Mouse (Mus musculus) mature B cell (primary cell): ENCODE data around the gene Plxna2.

ENCODE experiments used
- in situ Hi-C: fragments of 300-500 bp; cut with MboI; formaldehyde crosslinking; loops from 2 replicates; pipeline ENCODE4 v1.14.3; 2019

Plxna2 gene

DNA sequence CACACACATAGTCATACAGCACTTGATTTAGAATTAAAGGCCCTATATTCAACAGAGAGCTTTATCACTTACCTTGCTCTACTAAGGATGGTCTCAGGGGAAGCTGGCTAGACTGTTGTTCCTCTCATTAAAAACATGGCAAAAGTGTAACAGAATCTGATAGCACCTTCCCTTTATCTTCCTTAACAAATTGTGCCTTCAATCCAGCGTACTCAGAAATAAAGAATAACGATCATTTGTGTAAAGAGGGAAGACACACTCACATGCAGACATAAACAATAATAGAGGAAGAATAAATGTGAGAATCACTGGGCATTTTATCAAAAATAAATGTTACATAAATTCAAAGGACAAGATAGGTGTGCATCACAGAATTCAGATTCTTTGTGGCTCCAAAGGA is at the start of gene Plxna2:
Gene Plxna2, plus strand, starts transcription at position 301 of the 400 bp plus-strand sequence.
- in situ Hi-C loops, result no loop called here

DNA sequence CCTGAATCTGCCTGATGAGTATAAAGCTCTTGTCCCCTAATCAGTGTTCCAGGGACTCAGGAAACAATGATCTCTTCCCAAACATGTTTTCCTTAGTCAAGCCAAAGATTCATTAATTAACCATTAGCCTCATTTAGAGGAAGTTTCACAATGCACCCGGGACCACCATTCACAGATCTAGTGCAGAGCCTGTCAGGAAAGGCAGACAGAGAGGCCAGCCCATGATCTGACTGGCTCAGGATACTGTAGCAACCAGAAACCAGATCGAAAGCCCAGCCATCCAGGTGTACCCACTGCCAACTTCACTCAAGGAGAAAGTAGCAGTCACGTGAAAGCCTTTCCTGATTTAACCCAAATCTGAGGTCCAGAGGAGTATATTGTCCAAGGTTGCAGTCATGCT is 44.1 kb upstream of the Plxna2 start:
- in situ Hi-C loops, result no loop called here

DNA sequence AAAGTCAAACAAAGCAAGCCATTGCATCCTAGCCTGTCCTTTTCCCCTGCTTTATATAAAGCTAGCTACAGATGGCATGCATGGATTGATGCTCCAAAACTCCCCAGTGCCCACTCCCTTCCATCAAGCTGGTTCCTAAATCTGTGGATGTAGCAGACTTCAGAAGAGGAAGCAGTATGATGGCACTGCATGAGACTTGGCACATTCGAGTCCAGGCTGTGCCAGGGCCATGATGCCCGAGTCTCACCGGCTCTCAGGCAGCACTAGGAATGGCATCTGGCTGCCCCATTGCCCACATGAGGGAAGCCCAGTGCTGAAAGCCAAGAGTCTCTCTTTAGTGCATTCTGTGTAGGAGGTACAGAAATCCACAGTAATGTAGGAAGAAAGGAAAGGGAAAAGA is 39.7 kb upstream of the Plxna2 start:
- in situ Hi-C loops, result no loop called here

DNA sequence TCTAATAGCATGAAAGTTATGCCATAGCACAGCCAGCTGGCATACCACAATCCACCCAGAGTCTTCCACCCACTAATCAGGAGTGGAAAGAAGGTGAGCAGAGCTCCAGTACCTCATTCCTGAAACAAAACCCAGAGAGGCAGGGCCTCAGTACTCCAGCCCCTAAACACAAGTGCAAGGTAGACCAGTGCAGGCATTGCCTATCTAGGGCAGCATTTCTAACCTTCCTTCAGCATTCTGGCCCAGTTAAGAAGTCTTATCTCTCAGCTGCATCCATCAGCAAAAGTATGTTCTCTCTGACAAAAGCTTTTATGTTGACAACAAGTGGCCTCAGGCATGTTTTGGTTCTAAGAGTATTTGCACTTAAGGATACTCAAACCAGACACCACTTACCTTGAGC is 37.5 kb upstream of the Plxna2 start:
- in situ Hi-C loops, result no loop called here

DNA sequence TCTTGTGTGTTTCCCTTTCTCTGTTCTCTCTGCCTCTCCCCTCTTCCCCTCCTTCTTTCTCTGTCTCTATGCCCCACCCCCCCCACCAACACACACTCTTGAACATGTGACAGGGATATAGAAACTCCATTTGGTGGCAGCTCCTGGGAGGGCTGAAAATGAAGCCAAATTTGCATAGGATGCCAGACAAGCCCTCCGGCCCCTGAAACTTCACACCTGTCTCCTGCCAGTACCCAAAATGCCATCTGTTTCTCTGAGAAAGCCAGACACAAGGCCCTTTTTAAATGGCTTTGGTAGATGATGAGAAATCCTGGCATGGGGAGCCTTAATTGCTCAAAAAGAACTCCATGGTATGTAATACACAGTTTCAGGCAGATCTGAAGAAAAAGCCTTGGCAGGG is 31.3 kb upstream of the Plxna2 start:
- in situ Hi-C loops, result no loop called here

DNA sequence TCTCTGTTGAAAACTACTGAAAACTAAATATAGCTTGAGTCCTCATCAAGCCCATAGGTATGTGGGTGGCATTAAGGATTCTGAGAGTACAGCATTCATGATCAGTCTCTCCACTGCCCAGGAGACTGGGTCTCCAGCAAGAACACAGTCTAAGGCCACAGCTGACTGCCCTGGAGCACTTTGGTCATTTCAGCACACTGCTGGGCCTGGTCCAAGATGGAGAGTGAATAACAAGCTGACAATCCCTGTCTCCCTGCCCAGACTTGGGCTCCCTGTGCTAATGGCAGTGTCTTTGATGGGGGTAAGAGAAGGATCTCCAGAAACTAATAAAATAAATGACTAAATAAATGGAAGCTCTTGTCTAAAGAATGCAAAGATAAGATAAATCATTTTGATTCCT is 30.5 kb upstream of the Plxna2 start:
- in situ Hi-C loops, result no loop called here

DNA sequence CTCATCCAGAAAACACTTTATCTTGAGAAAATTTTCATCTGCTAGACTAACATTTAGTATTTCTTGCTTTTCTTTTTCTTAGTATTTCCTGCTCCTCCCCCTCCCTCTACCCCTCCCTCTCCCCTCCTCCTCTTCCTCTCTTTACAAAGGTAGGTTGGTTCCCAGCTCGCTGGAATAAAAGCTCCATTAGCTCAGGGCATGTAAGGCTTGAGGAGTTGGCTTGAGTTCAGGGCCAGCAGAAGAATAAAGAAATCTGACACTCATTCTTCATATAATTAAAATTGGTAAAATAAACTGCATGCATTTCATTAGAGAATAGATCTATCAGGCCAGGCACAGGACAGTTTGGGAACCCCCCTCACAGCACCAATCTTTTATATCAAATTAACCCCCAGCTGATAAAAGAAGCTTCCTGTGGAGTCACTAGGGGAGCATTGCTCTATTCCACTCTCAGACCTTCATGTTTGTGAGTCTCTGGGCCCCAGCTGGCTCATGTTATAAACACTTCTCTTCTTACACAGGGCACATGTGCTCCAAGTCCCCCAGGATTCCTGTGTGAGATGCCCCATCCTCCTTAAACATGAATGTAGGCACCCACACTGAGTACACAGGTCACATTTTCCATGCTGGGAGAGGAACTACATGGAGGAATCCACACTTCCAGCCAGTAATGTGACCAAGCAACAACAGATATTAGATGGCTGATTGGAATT is 29.9 kb upstream of the Plxna2 start:
- in situ Hi-C loops, result no loop called here

DNA sequence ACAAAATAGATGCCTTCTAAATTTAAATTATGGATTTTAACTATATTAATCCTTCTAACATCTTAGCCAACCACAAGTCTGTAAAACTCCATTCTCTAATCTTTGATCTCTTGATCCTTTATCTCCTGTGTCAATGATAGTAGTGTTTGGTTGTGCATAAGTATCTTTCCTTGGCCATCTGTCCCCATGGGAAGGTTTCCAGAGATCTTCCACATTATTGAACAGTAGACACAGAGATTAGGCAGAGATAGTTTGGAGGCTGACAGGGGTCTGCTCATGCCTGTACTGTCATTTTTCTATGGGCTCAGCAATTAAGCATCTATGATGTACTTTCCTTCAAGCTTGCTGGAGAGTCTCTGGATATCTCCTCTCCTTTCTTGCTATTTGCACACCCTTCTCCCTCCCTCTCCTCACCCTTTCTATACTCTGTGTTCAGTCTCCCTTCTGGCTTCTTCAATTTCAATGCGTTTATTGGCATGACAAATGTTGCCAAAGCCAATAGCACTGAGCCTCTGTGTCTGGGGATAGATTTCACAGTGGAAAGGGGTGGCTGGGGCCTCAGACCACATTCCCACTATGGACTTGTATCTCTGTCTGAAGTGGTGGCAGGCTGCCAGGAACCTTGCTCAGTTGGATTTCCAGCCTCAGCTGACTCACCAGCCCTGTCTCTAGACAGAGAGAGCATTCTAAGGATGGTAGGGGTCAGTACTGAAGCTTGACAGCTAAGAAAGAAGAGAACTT is 29.1 kb upstream of the Plxna2 start:
- in situ Hi-C loops, result no loop called here

DNA sequence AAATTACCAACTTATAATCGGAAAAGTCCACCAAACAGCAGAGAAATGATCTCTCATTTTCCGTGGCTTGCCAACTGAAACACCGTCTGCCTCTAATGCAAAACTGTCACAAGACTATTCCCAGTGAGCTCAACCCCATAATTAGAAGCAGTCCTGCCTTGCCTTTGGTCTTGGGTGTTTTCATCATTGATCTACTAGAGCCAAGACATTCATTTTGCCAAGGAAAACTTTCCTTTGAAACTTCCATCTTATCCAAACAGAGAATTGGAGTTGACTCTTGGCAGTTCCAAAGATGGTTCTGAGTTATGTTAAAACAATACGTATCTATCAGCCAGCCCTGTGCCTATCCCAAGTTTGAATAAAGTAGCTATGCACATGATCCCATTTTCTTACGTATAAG is 24.9 kb upstream of the Plxna2 start:
- in situ Hi-C loops, result no loop called here

DNA sequence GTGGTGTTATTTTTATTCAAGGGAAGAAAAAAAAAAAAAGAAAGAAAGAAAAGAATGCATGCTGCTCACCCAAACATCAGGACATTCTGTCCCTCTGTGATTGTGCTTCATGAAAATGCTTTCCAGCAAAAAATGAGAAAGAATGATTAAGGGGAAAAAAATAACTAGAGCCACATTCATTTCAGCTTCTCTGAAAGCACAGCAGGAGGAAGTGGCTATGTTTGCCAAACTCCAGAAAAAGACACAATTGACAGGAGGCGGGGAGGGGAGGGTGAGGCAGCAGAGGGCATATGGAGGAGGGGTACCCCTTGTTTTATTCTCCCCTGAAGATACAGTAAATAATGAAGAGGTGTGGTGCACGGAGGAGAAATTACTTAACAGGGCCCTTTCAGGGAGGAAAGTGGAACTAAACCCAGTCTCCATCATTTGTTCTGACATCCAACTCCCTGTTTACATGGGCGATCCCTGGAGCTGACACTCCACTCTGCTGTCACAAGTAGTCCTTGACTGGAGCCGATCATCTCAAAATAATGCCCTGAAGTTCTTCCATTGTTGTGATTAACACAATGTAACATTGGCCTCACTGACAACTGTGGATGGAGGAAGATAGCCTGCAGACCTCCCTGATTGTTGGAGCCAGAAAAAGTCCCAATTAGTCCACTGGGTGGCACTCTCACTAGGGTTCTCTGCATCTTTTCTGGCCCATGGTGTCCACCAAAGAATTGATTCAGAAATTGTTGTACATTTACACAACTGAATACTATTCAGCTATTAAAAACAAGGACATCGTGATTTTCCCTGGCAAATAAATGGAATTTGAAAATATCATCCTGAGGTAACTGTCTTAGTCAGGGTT is 10.4 kb upstream of the Plxna2 start:
- in situ Hi-C loops, result no loop called here

DNA sequence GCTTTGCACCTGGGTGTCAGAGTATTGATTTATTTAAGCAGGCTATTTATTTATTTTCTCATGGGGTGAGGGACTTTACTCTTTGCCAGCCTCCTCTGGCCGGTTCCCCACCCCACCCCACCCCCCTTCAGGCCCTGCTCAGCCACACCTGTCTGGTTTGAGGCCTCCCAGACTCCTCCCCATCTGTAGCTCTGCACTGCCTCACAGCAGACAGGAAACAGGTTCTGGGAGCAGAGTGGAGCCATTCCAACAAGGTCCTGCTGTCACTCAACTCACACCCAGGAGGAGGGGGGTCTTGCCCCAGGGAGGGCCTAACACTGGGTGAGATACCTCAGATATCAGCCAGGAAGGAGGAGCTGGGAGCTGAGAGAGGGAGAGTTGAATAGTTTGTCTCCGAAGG is 7.5 kb upstream of the Plxna2 start:
- in situ Hi-C loops, result no loop called here

DNA sequence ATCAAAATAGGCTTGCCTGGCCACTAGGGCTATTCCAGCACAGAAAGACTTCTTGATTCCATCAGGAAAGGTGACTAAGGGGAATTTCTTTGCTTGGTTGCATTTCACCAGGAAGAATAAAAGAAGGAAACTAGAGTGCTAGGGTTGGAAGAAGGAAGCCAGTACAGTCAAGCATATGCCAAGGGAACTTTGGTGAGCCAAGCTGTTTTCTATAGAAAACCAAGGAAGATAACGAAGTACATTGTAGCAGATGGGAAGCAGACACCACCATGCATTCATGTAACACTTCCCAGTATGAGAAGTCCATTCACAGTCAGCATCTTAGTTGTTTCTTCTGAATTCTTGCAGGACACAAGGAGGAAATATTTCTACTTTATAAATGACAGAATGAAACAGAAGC is 5.4 kb upstream of the Plxna2 start:
- in situ Hi-C loops, result no loop called here

DNA sequence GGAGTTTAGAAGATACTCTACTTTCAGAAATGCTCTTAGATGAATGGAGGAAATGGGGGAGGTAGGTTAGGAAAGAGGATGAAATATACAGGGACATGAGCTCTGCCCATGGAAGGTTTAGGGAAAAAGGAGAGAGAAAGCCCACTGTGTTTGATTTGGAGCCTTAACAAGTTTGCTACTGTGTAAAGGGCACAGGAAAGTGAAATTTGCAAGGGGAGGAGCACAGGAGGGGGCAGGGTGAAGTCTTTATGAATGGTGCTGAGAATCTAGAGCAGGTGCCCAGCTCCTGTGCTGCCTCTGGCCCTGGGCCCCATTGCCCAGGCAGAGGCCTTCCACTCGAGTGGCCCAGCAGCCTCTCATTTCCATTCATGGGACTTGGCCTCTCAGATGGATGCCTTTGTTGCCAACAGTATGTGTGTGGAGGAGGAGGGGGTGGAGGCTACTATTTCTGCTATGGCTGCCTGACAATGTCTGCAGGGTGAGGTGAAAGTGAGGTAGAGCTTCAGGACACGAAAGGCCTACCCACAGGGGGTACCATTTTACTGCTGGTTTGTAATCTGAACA is 4.7 kb upstream of the Plxna2 start:
- in situ Hi-C loops, result no loop called here

DNA sequence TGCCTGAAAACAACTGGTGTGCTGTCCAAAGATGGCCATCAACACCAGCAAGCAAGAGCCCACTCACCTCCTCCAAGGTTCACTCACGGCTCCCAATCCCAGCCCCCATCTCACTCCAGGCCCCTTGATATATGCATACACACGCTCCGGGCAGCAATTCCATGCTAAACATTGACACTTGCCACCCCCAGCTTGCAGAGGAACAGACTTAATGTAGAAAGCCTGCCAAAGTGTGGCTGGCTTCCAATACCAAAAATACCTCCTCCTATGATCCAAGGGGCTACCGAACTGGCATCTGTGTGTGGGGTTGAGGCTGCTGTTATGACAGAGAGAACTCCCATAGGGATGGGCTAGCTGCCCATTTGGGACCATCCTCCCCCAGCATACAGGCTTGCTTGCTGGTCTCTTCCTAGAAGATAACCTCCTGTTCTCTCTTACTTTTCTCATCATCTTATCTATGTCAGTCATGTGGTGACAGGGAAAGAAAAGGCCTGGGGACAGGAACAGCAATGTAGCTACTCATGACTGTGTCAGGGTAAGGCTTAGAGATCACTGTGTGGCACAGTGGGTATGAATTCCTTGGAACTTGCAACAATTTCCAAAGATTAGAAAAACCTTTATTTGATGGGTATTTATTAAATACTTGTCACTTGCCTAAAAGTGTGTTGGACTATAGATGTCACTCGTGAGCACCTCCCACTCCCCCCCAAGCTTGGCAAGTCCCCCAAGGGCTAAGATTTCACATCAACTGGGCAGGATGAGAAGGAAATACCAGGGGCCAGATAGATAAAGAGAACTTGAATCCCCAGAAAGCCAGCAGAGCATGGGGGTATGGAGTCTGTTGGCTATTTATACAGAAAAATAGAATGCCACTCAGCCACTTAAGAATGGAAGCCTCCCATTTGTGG is 3.8 kb upstream of the Plxna2 start:
- in situ Hi-C loops, result no loop called here

DNA sequence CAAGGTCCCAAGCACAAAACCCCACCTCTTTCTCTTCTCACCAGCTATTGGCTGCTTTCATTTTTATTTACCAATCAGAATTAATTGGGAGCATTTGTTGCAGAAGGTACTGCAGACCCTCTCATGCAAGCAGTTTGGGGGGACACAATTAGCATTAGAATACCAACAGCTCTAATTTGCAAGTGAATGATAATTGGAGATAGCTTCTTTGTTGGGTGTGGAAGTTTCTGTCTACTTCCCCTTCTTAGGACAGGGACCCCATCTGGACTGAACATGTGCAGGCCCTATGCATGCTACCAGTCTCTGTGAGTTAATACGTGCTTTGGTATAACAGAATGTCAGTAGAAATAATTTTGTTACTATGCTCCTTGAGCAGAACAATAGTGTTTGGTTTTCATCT is 1.9 kb upstream of the Plxna2 start:
- in situ Hi-C loops, result no loop called here

DNA sequence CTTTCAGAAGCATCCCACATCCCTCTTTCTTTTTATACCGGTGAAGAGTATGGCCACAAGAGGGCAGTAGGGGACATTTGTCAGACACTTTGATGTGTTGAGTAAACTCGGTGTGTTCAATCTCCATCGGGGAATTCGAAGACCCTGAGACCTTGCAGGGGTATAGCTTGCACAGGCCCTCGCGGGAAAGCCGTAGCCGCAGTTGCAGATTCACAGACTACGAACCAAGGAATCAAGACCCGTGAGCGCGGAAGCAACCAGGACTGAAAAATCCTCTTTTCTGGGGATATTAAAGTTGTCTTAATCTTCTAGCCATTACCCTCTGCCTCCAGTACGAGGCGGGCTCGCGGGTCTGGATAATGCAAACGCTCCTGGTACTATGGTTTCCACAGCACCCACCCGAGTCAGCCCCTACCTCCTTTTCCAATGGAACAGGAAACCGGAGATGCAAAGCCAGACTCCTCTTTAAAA is 858 bp downstream of the Plxna2 start:
- in situ Hi-C loops, result no loop called here

DNA sequence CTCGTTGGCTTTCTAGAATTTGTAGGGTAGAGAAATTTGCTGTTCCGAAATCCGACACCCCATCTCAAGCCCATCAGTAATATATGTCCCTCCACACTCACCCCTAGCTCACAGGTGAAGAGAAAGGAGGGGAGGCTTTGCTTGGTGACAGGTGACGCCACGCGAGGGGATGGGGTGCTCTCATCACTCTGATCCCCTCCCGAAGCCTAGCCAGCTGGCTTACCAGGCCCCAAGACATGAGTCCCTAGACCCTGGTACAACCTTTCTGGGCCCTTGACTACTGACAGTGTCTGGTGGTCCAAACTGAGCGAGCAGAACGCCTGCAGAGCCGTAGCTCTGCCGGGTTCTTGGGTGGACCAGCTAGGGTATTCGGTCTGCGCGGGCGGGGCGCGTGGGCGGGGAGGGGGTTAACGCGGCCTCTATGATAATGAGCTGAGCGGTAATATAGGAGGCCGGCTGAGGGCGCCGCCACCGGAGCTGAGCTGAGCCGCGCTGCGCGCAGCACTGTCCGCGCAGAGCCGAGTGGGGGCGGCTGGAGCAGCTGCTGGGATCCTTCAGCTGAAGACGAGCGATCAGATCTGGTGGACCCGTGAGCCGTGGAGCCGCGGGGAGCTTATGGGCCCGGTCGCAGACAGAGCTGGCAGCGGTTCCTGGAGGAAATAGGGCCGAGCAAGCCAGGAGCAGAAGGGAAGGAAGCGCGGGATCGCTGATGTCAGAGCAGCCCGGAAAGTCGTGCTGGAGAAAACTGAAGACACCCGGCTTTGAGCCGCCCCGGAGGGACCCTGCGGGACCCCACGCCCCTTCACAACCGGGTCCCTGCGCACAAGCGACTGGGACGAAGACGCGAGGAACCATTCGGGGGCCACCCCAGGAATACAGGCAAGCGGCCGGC is 1.6 kb downstream of the Plxna2 start:
- in situ Hi-C loops, result no loop called here

DNA sequence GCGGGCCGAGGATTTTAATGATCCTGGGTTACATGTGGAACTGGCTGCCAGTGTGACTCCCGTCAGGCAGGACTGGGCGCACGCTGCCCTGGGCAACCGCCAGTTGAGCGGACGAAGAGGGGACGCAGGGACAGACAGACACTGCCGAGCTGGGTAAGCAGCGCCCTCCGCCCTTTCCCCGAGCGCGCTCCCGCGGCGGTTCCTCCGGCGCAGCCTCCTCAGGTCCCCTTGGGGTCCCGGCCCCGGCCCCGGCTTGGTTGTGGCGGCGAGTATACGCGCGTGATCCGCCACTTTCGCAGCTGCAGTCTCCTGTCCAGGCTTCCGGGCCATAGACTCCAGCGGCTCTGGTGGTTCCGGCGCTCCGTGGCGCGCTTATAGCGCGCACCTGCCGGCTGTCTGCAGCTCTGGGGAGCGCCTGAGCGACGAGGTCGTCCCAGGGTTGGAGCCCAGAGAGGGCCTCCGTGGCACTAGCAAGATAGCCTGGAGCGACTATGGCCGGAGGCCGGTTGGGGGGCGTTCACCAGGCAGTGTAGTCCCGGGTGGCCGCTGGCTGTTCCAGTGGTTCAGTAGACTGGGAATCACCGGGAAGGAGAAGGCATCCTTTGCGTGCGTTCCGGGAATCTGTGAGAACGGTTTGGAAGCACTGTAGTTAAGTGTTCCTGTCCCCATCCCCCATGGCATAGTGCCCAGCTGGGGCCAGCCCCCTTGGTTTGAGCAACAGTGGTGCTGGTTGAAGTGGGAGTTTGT is 2.4 kb downstream of the Plxna2 start:
- in situ Hi-C loops, result no loop called here

DNA sequence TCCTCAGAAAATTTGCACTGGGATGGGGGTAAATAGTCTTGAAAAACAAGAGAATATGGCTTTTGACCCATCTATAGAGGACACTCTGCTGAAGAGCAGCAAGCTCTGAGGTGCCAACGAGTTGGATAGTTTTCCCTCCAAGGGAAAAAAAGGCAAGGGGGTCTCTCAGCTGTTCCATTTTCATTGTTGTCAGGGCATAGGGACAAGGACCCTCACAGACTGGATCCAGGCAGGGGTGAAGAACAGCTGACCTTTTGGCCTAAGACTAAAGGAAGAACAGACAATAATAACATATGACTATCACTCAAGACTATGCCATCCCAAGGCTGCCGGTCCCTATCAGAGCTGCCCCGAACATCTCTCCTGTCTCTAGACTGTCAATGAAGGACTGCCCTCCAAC is 4.2 kb downstream of the Plxna2 start:
- in situ Hi-C loops, result no loop called here
